Mouse (Mus musculus) embryo, embryonic 10.5 days (tissue): ENCODE measurements at regions not wholly inside any gene's neighbourhood (a gene's known extent, or its start where the extent isn't known, plus 50 kb on each side); places are given as distances from the start of the nearest gene placed in this dataset.

Experiments used
- DNase-seq: peaks from one replicate; pipeline ENCODE4 v3.0.0-alpha.2; 2015; ENCODE audit warnings: low spot score

- peak; percentile 79 for DNase-seq
Measured at GRCm38 (mm10) chr11:71887211-71887610, 137.5 kb downstream of the Wscd1 start.

- no peak for DNase-seq
Measured at GRCm38 (mm10) chr11:71886771-71887170, 137.1 kb downstream of the Wscd1 start.

- no peak for DNase-seq
Measured at GRCm38 (mm10) chr11:71884861-71885260, 135.1 kb downstream of the Wscd1 start.

DNA sequence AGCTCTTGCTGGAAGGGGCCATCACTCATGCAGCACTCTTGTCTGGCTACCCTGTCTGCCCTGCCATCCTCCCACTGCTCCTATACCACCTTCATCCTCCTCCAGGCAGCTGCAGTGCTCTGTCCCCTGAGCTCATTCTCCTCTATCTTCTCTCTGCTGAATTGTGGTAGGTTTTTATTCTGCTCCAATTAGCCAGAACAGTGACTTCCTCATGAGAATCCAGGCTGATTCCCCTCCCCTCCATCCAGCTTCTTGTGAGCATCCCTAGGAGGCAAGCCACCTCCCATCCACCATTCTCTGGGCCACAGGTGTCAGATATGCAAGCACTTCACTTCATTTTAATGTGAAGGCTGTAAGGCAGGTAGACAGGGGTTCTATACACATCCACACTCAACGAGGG, 132.1 kb downstream of the Wscd1 start:
- no peak for DNase-seq

DNA sequence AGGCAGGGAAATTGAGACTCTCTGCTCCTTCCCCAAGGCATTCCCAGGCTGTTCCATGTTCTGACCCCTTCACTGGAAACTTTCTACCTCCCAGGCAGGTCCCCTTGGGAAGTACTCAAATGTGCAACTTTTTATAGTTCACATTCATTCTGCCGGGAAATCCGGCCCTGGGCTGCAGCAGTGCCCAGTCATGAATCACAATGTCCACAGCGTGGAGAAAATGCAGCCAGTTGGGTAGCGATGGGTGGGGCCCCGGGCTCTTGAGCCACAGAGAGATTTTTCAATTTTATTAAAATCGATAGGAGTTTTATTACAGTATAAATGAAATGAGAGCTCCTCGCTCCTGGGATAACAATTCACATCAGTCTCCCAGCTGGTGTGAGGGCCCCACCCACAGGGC, 121.6 kb downstream of the Wscd1 start:
- DNase-seq: no peak

DNA sequence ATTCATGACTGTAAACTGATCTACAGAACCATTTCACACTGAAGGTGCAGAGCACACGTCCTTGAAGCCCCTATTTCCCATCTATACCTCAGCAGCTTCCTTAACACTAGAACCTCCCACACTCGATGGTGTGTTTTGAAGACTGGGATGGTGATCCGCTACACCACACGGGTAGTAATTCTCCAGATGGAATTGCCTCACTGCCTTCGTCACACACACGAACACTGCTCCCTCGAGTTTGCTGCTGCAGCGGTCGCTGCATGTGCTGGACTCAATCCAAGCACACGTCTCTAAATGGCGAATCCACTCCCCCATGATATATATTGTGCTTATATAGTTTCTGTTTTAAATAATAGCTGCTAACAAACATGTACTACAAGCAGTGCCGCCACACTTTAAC, 117.0 kb downstream of the Wscd1 start:
- DNase-seq: no peak

DNA sequence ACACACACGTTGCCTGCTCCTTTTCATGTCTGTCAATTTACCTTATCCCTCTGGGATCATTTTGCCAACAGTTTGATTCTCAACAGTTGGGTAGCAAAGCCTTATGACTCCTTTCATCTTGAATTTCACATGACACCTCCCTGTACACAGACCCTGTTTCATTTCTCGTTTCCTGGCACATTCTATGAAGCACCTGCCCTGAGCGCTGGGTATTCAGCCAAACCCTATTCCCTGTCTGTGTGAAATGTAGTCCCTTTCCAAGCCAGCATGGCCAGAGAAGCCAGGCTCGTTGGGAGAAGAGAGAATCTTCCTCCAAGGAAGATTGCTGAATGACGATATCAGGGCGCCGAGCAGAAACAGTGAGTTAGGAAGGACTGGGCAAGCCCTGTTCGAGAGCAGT, 108.2 kb downstream of the Wscd1 start:
- no peak for DNase-seq

DNA sequence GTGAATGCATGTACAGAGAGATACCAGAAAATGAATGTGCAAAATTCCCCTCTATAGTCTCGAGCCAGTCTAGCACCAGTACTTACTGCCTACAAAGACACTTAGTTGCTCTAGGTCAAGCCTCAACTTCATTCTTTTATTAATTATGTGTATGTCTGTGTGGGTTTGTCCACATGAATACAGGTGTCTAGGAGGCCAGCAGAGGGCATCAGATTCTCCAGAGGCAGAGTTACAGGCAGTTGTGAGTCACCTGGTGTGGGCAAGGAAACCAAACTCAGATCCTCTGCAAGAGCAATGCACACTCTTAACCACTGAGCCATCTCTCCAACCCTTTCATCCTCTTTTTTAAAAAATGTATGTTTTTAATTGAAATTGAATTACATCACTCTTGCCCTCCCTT, 105.8 kb downstream of the Wscd1 start:
- no peak for DNase-seq

DNA sequence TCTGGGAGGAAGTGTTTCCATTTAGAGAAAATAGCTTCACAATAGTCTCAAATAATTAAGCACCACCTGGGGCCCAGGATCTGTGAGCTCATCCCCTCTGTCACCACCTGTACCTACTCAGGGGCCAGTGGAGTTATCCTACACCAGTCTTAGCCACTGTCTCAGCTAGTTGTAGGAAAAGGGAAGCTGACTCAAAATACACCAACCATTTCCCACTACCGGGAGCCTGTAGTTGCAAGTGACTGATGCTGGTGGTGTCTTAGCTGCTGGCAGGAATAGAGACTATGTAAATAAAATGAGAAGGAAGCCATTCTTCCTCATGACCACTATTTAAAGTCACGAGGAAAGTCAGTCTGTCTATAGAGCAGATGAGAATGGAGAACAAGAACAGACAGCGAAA, 105.3 kb downstream of the Wscd1 start:
- DNase-seq: no peak

DNA sequence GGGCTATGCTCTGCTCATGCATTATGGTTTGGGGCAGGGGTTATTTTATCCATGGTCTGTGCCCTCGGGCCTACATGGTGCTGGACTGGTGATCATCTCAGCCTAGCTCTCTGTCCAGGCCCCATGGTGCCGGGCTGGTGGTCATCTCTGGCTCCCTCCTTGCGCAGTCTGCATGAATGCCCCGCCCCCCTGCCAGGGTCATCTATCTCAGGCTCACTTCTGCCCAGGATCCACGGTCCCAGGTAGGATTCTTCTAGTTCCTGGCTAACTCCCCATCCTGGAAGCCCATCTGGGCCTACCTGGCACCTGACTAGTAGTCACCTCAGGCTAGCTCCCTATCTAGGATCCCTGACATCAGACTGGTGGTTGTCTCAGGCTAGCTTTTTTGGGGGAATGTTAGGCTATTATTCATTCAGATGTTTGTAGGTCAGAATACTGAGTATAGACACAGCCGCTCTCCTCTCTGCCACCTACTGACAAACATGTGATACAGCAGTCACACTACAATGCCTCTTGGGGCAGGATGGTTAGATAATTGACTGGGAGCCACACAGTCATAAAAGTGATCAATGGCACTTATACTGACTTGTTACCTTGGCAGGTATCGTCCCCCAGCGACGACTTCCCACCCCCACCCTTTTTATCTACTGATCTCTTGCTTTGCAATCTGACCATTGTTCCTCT, 98.1 kb downstream of the Wscd1 start:
- peak; percentile 43 for DNase-seq

GRCm38 (mm10) chr11:71846496-71846895, 96.8 kb downstream of the Wscd1 start:
- no peak for DNase-seq

DNA sequence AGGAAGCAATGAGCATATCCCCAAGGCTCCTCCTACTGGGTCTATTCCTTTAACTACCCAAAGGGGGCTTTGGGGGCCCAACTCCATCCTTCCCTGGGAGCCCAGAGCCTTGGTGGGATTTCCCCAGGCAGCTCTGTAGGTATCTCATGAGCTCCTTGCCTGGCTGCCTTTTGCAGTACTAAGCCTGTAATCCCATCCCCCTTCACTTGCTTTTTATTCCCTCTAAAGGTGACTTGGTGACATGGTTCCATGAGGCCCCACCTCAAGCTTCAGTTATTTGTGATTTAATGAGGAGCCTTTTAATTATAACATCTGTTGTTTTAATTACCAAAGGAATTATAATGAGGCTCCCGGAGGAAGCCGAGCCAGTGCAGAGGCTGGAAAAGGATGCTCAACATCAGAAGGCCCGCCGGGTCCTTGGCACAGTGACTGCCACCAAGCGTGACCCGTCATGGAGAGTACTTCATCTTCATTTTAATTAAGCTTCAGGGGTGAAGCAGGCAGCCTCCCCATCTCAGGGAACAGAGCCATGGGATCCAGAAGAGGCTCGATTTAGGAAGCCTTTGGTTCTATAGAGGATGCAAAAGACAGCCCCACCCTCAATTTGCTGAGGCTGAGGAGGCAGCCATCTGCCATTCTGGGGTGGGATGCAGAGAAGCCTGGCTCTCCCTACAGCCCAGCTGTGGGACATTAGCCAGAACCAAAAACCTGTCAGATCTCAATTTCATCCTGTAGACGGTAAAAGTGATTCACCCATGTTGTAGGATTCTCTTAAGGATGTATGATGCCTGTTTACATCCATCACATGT, 91.1 kb downstream of the Wscd1 start:
- DNase-seq: no peak
